Mouse (Mus musculus) CH12.LX (cell line): ENCODE measurements around the gene E030030I06Rik. TPM values are rescaled to one million over a fixed set of nuclear protein-coding genes. Genes with fewer than 3 reads are reported as not detected.
"Not testable (repeated sequence)": the region's sequence is repeated elsewhere in the genome, so short reads cannot be mapped to it uniquely, and the experiment has no call there.

Source experiments
- DNase-seq: peaks from one replicate; pipeline ENCODE4 v3.0.0-alpha.2; 2013; ENCODE audit errors: extremely low read depth
- H3K27ac ChIP-seq: 2 replicates; pipeline ENCODE4 v1.5.1; 2012; ENCODE audit warnings: low read depth, mild to moderate bottlenecking, control low read depth, moderate library complexity; ENCODE audit not compliant: insufficient read depth
- H3K27me3 ChIP-seq: replicated peaks from 2 replicates; pipeline ENCODE3; 2012; ENCODE audit warnings: inconsistent platforms
- H3K36me3 ChIP-seq, 2 experiments: replicated peaks in 1 of 2; 2 replicates each; pipeline versions ENCODE3 to v1.6.1; 2012; ENCODE audit warnings: inconsistent platforms in 1 of 2, low read length in 1 of 2, mild to moderate bottlenecking in 1 of 2, mixed read lengths in 1 of 2, moderate library complexity in 1 of 2; ENCODE audit not compliant: control insufficient read depth in 1 of 2, insufficient read depth in 1 of 2
- H3K4me1 ChIP-seq, 2 experiments: 2 replicates each; pipeline ENCODE4 v1.6.1; 2012; ENCODE audit warnings: inconsistent platforms in 1 of 2, moderate library complexity in 1 of 2; ENCODE audit not compliant: insufficient read depth in 2 of 2, control insufficient read depth in 1 of 2
- H3K4me2 ChIP-seq: 2 replicates; pipeline ENCODE4 v1.6.1; 2012; ENCODE audit warnings: low read depth, mild to moderate bottlenecking, control low read depth; ENCODE audit not compliant: poor library complexity, insufficient read depth, severe bottlenecking
- H3K4me3 ChIP-seq, 3 experiments: fragments of 150-350 bp in 1 of 3; sonication (generic) in 1 of 3; replicated peaks in 1 of 3; 2 replicates each; pipeline versions ENCODE3 to v1.5.1; 2011 to 2012; ENCODE audit warnings: low read depth in 2 of 3, low read length in 2 of 3, mild to moderate bottlenecking in 2 of 3, moderate library complexity in 2 of 3, control low read depth in 1 of 3, improper control_type of control experiment in 1 of 3, inconsistent platforms in 1 of 3, mixed read lengths in 1 of 3; ENCODE audit not compliant: poor library complexity in 1 of 3
- H3K79me2 ChIP-seq: replicated peaks from 2 replicates; pipeline ENCODE4 v1.6.1; 2012; ENCODE audit warnings: mild to moderate bottlenecking, moderate library complexity; ENCODE audit not compliant: control insufficient read depth, poor library complexity, insufficient read depth, severe bottlenecking; ENCODE audit errors: extremely low read depth
- H3K9ac ChIP-seq: 2 replicates; pipeline ENCODE4 v1.6.1; 2012; ENCODE audit warnings: low read depth, mild to moderate bottlenecking, control low read depth, moderate library complexity; ENCODE audit not compliant: insufficient read depth
- H3K9me3 ChIP-seq: replicated peaks from 2 replicates; pipeline ENCODE3; 2012; ENCODE audit warnings: low read length, inconsistent platforms, mixed read lengths
- dilution Hi-C: fragments of 300-500 bp; cut with MboI; formaldehyde crosslinking; loops from 2 replicates; pipeline ENCODE4 v1.14.3; 2020; ENCODE audit warnings: low sequenced_read_pairs; ENCODE audit not compliant: extremely low pct_unique_long_range_greater_than_20kb, extremely low pct_ligation_motif_present
- in situ Hi-C: fragments of 300-500 bp; cut with MboI; formaldehyde crosslinking; loops from 3 replicates; pipeline ENCODE4 v1.14.3; 2019; ENCODE audit warnings: low sequenced_read_pairs, low pct_ligation_motif_present, low pct_unique_long_range_greater_than_20kb, mixed read lengths
- polyA plus RNA-seq: library from polyadenylated mRNA; unstranded; fragments of >175 nt; gene quantifications from 2 replicates; pipeline ENCODE4 v1.2.1, GENCODE M21; 2012; ENCODE audit warnings: low read depth; ENCODE audit not compliant: insufficient read length
- total RNA-seq, 2 experiments: library from RNA; depleted of rRNA; stranded (reverse); fragments of 300-350 nt in 1 of 2; fragments of >200 nt in 1 of 2; gene quantifications; 2 replicates each; pipeline ENCODE4 v1.2.3; 2012 to 2014

Gene E030030I06Rik
- total and polyA plus RNA-seq, 3 experiments: 3.5 to 7.5 (median 5.9) TPM

DNA sequence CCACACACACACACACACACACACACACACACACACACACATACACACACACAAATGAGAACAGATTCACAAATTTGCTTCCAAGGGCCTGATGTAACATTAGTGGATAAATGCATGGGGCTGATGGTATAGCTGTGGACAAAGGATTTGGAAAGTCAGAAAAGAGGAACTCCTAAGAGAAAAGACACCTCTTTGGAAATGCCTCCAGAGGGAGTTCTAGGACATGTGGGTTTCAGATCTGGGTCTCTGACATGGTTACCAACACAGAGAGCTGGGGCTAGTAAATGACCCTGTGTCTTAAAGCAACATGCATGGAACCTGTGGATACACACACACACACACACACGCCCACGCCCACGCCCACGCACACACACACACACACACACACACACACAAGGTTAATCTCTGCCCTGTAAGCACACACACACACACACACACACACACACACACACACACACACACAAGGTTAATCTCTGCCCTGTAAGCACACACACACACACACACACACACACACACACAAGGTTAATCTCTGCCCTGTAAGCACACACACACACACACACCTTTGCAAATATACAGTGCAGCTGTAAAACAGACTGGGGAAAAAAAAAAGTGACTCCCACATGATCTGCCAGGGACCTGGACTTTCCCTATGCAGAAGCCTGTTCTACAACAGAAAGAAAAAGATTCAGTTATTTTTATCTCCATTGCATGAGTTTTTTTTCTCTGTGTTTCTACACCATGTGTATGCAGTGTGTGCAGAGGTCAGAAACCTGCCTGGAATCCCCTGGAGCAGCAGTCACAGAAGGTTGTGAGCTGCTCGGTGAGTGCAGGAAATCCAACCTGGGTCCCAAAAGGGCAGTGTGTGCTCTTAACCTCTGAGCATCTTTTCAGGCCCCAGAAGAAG is 23.6 kb upstream of the E030030I06Rik start:
- dilution Hi-C loops, H3K9ac ChIP-seq, H3K9me3 ChIP-seq, H3K4me1 ChIP-seq, H3K79me2 ChIP-seq, DNase-seq, H3K4me2 ChIP-seq, H3K27ac ChIP-seq, H3K36me3 ChIP-seq, in situ Hi-C loops, H3K4me3 ChIP-seq, H3K27me3 ChIP-seq: not testable (repeated sequence)

DNA sequence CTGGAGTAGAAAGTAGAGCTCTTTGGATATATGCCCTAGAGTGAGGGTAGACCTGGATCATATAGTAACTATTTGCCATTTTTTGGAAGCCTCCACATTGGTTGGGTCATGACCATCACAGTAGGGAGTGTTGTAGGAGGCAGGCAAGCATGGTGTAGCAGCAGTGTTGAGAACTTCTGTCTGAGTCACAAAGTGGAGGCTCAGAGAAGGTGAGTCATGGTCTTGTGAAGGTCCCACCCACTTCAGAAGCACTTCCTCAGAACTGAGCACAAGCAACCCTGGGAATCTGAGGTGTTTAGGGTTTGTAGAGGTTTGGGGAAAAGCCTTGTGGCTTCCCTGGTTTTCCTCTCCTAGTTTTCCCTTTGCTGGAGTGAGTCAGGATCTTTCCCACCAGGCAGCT is 20.0 kb upstream of the E030030I06Rik start:
- H3K36me3 ChIP-seq, H3K4me3 ChIP-seq, H3K4me2 ChIP-seq, H3K27me3 ChIP-seq, H3K9ac ChIP-seq, H3K9me3 ChIP-seq, in situ Hi-C loops, H3K79me2 ChIP-seq, H3K4me1 ChIP-seq, dilution Hi-C loops, DNase-seq, H3K27ac ChIP-seq: not testable (repeated sequence)

- H3K27me3 ChIP-seq, H3K27ac ChIP-seq, H3K4me3 ChIP-seq, H3K79me2 ChIP-seq, H3K9me3 ChIP-seq, H3K4me2 ChIP-seq, in situ Hi-C loops, H3K4me1 ChIP-seq, dilution Hi-C loops, DNase-seq, H3K36me3 ChIP-seq, H3K9ac ChIP-seq: not testable (repeated sequence)
Observed at GRCm38 (mm10) chr10:22167061-22167460, 18.0 kb upstream of the E030030I06Rik start.

- H3K4me3 ChIP-seq, H3K79me2 ChIP-seq, H3K9me3 ChIP-seq, H3K27ac ChIP-seq, dilution Hi-C loops, H3K36me3 ChIP-seq, in situ Hi-C loops, DNase-seq, H3K27me3 ChIP-seq, H3K4me2 ChIP-seq, H3K4me1 ChIP-seq, H3K9ac ChIP-seq: not testable (repeated sequence)
Observed at GRCm38 (mm10) chr10:22166025-22166424, 17.0 kb upstream of the E030030I06Rik start.

- H3K27me3 ChIP-seq, in situ Hi-C loops, H3K4me2 ChIP-seq, H3K27ac ChIP-seq, H3K79me2 ChIP-seq, H3K36me3 ChIP-seq, H3K9ac ChIP-seq, DNase-seq, H3K4me3 ChIP-seq, dilution Hi-C loops, H3K4me1 ChIP-seq, H3K9me3 ChIP-seq: not testable (repeated sequence)
Observed at GRCm38 (mm10) chr10:22165328-22166003, 16.4 kb upstream of the E030030I06Rik start.
